Mouse (Mus musculus): ENCODE measurements around the gene Pcif1. TPM values are rescaled to one million over a fixed set of nuclear protein-coding genes. Genes with fewer than 3 reads are reported as not detected.

The Pcif1 gene
- total and polyA plus RNA-seq, 3 experiments = 20.0 to 59.1 (median 33.6) TPM

GRCm38 (mm10) chr2:164834531-164834930, 44.6 kb upstream of the Pcif1 start:
- no peaks in the 10 kb centered on the region for H3K79me2 ChIP-seq (replicated peaks; ENCODE audit: control insufficient read depth, extremely low read depth, insufficient read depth, poor library complexity, severe bottlenecking)
- no peaks in the 10 kb centered on the region for H3K9me3 ChIP-seq (replicated peaks; ENCODE audit: low read length)
- peak overlapping the region; percentile 58 to 70 (median 66) for H3K4me3 ChIP-seq (replicated peaks in 1 of 3; ENCODE audit: low read depth in 2 of 3, low read length in 2 of 3, poor library complexity in 1 of 3)
- peak overlapping the region; percentile 53 for H3K4me2 ChIP-seq (ENCODE audit: insufficient read depth, low read depth, poor library complexity, severe bottlenecking)
- H3K9ac ChIP-seq (ENCODE audit: insufficient read depth, low read depth) = no peak overlapping the region
- 0 out of 2 replicates have a peak, but pooled peaks have one; percentile 12 for TF ChIP-seq ELF1 (IDR thresholded peaks at IDR 0.05; ENCODE audit: low read depth, low read length)
- TF ChIP-seq IRF4 (IDR thresholded peaks at IDR 0.05; ENCODE audit: low read depth, low read length) = no peak
- peak in 1 of 2 experiments; percentile 38; a peak in 2 of 4 replicates for TF ChIP-seq CTCF (conservative IDR thresholded peaks at IDR 0.05 in 1 of 2, IDR thresholded peaks at IDR 0.05 in 1 of 2; ENCODE audit: low read depth in 2 of 2, low read length in 2 of 2)
- TF ChIP-seq HCFC1 (IDR thresholded peaks at IDR 0.05; ENCODE audit: low read depth, low read length) = no peak
- no peak for TF ChIP-seq POLR2A (IDR thresholded peaks at IDR 0.05; ENCODE audit: low read depth, low read length)
- DNase-seq (ENCODE audit: extremely low read depth) = no peak
- dilution Hi-C loops (cut with MboI; ENCODE audit: extremely low pct_ligation_motif_present, extremely low pct_unique_long_range_greater_than_20kb, low sequenced_read_pairs) (no loop called here), in situ Hi-C loops (cut with MboI; ENCODE audit: low pct_ligation_motif_present, low pct_unique_long_range_greater_than_20kb, low sequenced_read_pairs) (loop anchor here (5.0 kb wide), 1 partner anchor 43 kb away; the partner anchor contains the start of gene Pcif1)
- peaks cover 1% of the 10 kb centered on the region for H3K27me3 ChIP-seq (replicated peaks)
- H3K36me3 ChIP-seq (replicated peaks in 1 of 2; ENCODE audit: control insufficient read depth in 1 of 2, insufficient read depth in 1 of 2, low read length in 1 of 2) = peaks cover 29 to 38% of the 10 kb centered on the region in 2 experiments
- no peak overlapping the region for H3K27ac ChIP-seq (ENCODE audit: insufficient read depth, low read depth)
- H3K4me1 ChIP-seq (ENCODE audit: control insufficient read depth in 1 of 2, insufficient read depth in 2 of 2) = peaks cover 12 to 32% of the 10 kb centered on the region in 2 experiments

- TF ChIP-seq MYC (IDR thresholded peaks at IDR 0.05; ENCODE audit: low read depth, low read length) = no peak
- no peak for TF ChIP-seq SIN3A (IDR thresholded peaks at IDR 0.05; ENCODE audit: low read length)
- TF ChIP-seq ZKSCAN1 (IDR thresholded peaks at IDR 0.05; ENCODE audit: borderline replicate concordance, low read depth, low read length) = no peak
- TF ChIP-seq CTCF (conservative IDR thresholded peaks at IDR 0.05 in 1 of 2, IDR thresholded peaks at IDR 0.05 in 1 of 2; ENCODE audit: low read depth in 2 of 2, low read length in 2 of 2) = no peak
- no peak for TF ChIP-seq MAZ (IDR thresholded peaks at IDR 0.05; ENCODE audit: low read depth, low read length)
- no peak for DNase-seq (ENCODE audit: extremely low read depth)
- in situ Hi-C loops (cut with MboI; ENCODE audit: low pct_ligation_motif_present, low pct_unique_long_range_greater_than_20kb, low sequenced_read_pairs) (no loop called here), dilution Hi-C loops (cut with MboI; ENCODE audit: extremely low pct_ligation_motif_present, extremely low pct_unique_long_range_greater_than_20kb, low sequenced_read_pairs) (no loop called here)
- H3K9ac ChIP-seq (ENCODE audit: insufficient read depth, low read depth) = no peak overlapping the region
- H3K4me2 ChIP-seq (ENCODE audit: insufficient read depth, low read depth, poor library complexity, severe bottlenecking) = no peak overlapping the region
- H3K79me2 ChIP-seq (replicated peaks; ENCODE audit: control insufficient read depth, extremely low read depth, insufficient read depth, poor library complexity, severe bottlenecking) = no peaks in the 10 kb centered on the region
- H3K27me3 ChIP-seq (replicated peaks) = peaks cover 1% of the 10 kb centered on the region
- H3K4me1 ChIP-seq (ENCODE audit: control insufficient read depth in 1 of 2, insufficient read depth in 2 of 2) = peaks cover 12 to 28% of the 10 kb centered on the region in 2 experiments
- peaks cover 32 to 43% of the 10 kb centered on the region in 2 experiments for H3K36me3 ChIP-seq (replicated peaks in 1 of 2; ENCODE audit: control insufficient read depth in 1 of 2, insufficient read depth in 1 of 2, low read length in 1 of 2)
- H3K27ac ChIP-seq (ENCODE audit: insufficient read depth, low read depth) = no peak overlapping the region
- no peak overlapping the region for H3K4me3 ChIP-seq (replicated peaks in 1 of 3; ENCODE audit: low read depth in 2 of 3, low read length in 2 of 3, poor library complexity in 1 of 3)
- no peaks in the 10 kb centered on the region for H3K9me3 ChIP-seq (replicated peaks; ENCODE audit: low read length)
Observed at GRCm38 (mm10) chr2:164835164-164835563, 43.9 kb upstream of the Pcif1 start.

GRCm38 (mm10) chr2:164845782-164846181, 33.3 kb upstream of the Pcif1 start:
- no peak overlapping the region for H3K9ac ChIP-seq (ENCODE audit: insufficient read depth, low read depth)
- DNase-seq (ENCODE audit: extremely low read depth) = no peak
- no peaks in the 10 kb centered on the region for H3K4me1 ChIP-seq (ENCODE audit: control insufficient read depth in 1 of 2, insufficient read depth in 2 of 2)
- H3K9me3 ChIP-seq (replicated peaks; ENCODE audit: low read length) = peaks cover 7% of the 10 kb centered on the region
- dilution Hi-C loops (cut with MboI; ENCODE audit: extremely low pct_ligation_motif_present, extremely low pct_unique_long_range_greater_than_20kb, low sequenced_read_pairs) (no loop called here), in situ Hi-C loops (cut with MboI; ENCODE audit: low pct_ligation_motif_present, low pct_unique_long_range_greater_than_20kb, low sequenced_read_pairs) (no loop called here)
- H3K27ac ChIP-seq (ENCODE audit: insufficient read depth, low read depth) = no peak overlapping the region
- H3K4me3 ChIP-seq (replicated peaks in 1 of 3; ENCODE audit: low read depth in 2 of 3, low read length in 2 of 3, poor library complexity in 1 of 3) = no peak overlapping the region
- H3K79me2 ChIP-seq (replicated peaks; ENCODE audit: control insufficient read depth, extremely low read depth, insufficient read depth, poor library complexity, severe bottlenecking) = no peaks in the 10 kb centered on the region
- no peaks in the 10 kb centered on the region for H3K27me3 ChIP-seq (replicated peaks)
- TF ChIP-seq CHD1 (IDR thresholded peaks at IDR 0.05; ENCODE audit: low read depth, low read length) (no peak), POLR2AphosphoS2 (IDR thresholded peaks at IDR 0.05; ENCODE audit: low read depth, low read length) (no peak), CTCF (conservative IDR thresholded peaks at IDR 0.05 in 1 of 2, IDR thresholded peaks at IDR 0.05 in 1 of 2; ENCODE audit: low read depth in 2 of 2, low read length in 2 of 2) (peak; percentile 35 to 60; a peak in 3 of 4 replicates), POLR2A (IDR thresholded peaks at IDR 0.05; ENCODE audit: low read depth, low read length) (no peak), RAD21 (IDR thresholded peaks at IDR 0.05; ENCODE audit: low read depth, low read length) (peak; percentile 43), SIN3A (IDR thresholded peaks at IDR 0.05; ENCODE audit: low read length) (no peak), ZC3H11A (IDR thresholded peaks at IDR 0.05; ENCODE audit: low read depth, low read length) (no peak), MYC (IDR thresholded peaks at IDR 0.05; ENCODE audit: low read depth, low read length) (no peak), SMC3 (IDR thresholded peaks at IDR 0.05; ENCODE audit: low read depth, low read length) (peak; percentile 29), PAX5 (IDR thresholded peaks at IDR 0.05; ENCODE audit: low read length) (no peak), HCFC1 (IDR thresholded peaks at IDR 0.05; ENCODE audit: low read depth, low read length) (no peak)
- no peaks in the 10 kb centered on the region for H3K36me3 ChIP-seq (replicated peaks in 1 of 2; ENCODE audit: control insufficient read depth in 1 of 2, insufficient read depth in 1 of 2, low read length in 1 of 2)
- H3K4me2 ChIP-seq (ENCODE audit: insufficient read depth, low read depth, poor library complexity, severe bottlenecking) = no peak overlapping the region

All from CH12.LX (cell line).